Mouse (Mus musculus) thymus, postnatal 14 days (tissue): ENCODE measurements around the gene Gm4312.
"Not testable (repeated sequence)": the region's sequence is repeated elsewhere in the genome, so short reads cannot be mapped to it uniquely, and the experiment has no call there.

Source experiments
- DNase-seq: peaks from one replicate; pipeline ENCODE4 v3.0.0; 2021

The Gm4312 gene

GRCm38 (mm10) chr10:100382460-100382859 is at the start of gene Gm4312:
Gene Gm4312 (minus strand): TSS chr10:100382560.
- DNase-seq: not testable (repeated sequence)

GRCm38 (mm10) chr10:100427592-100427991 is 45.2 kb upstream of the Gm4312 start:
- DNase-seq: no peak

- DNase-seq: no peak
Measured at GRCm38 (mm10) chr10:100415566-100415965, 33.2 kb upstream of the Gm4312 start.

GRCm38 (mm10) chr10:100402301-100402700 is 19.9 kb upstream of the Gm4312 start:
- not testable (repeated sequence) for DNase-seq

- not testable (repeated sequence) for DNase-seq
Measured at GRCm38 (mm10) chr10:100361038-100361437, 21.3 kb downstream of the Gm4312 start, which contains the start of gene Gm4307. Gene Gm4307 (plus strand): TSS chr10:100361338.

- peak; percentile 4 for DNase-seq
Measured at GRCm38 (mm10) chr10:100356841-100357240, 25.5 kb downstream of the Gm4312 start.

- DNase-seq: not testable (repeated sequence)
Measured at GRCm38 (mm10) chr10:100350793-100351192, 31.6 kb downstream of the Gm4312 start, which contains the start of gene Gm4305. Gene Gm4305 (plus strand): TSS chr10:100351093.

- not testable (repeated sequence) for DNase-seq
Measured at GRCm38 (mm10) chr10:100345672-100346071, 36.7 kb downstream of the Gm4312 start, which contains the start of gene Gm4303. Gene Gm4303 (plus strand): TSS chr10:100345972.

- DNase-seq: not testable (repeated sequence)
Measured at GRCm38 (mm10) chr10:100340536-100340935, 41.8 kb downstream of the Gm4312 start, which contains the start of gene Gm4302. Gene Gm4302 (plus strand): TSS chr10:100340836.

GRCm38 (mm10) chr10:100335376-100335775 is 47.0 kb downstream of the Gm4312 start, which contains the start of gene Gm4301:
Gene Gm4301 (plus strand): TSS chr10:100335676.
- not testable (repeated sequence) for DNase-seq
